Mouse (Mus musculus) brain, adult 2 months (tissue): ENCODE measurements around the gene Gm14226.
"Not testable (repeated sequence)": the region's sequence is repeated elsewhere in the genome, so short reads cannot be mapped to it uniquely, and the experiment has no call there.

Experiments
- DNase-seq: peaks from one replicate; pipeline ENCODE4 v3.0.0; 2011; ENCODE audit warnings: low read depth, low spot score

Gm14226 gene

GRCm38 (mm10) chr2:155047452-155048178 is 29.5 kb downstream of the Gm14226 start:
- DNase-seq = no peak

DNA sequence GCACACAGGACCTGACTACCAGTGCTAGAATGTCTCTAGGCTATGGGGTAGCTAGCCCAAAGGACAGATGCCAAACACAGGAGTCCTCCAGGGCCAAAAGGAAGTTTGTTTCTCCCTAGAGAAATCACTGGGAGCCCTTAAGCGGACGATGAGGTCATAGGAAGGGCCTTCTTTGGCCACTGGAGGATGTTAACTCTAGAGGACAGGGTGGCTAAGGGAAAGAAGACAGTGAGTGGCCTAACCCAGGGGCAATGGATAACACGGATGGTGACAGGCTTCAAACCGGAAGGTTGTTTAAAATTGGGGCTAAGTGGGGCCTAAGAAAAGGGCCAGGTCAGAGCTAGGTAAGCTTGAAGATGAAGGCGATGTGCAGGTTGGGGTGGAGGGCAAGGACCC is 32.0 kb downstream of the Gm14226 start:
- no peak for DNase-seq

GRCm38 (mm10) chr2:155050504-155051236 is 32.6 kb downstream of the Gm14226 start:
- peak; percentile 96 for DNase-seq

- no peak for DNase-seq
These were observed 33.7 kb downstream of the Gm14226 start for GRCm38 (mm10) chr2:155051622-155052351.

GRCm38 (mm10) chr2:155052681-155053080 is 34.6 kb downstream of the Gm14226 start:
- DNase-seq = peak; percentile 76

DNA sequence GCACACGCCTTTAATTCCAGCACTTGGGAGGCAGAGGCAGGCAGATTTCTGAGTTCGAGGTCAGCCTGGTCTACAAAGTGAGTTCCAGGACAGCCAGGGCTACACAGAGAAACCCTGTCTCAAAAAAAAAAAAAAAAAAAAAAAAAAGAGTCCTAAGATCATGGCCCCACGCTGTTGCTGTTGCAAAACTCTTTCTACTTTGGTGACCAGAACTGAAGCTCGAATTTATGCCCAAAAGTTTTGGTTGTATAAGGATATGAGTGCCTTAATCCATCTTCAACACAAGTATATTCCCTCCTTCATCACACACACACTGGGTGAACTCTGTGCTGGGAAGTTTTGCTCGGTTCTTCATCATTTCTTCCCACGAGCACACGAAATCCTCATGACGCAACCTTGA is 35.4 kb downstream of the Gm14226 start:
- DNase-seq = not testable (repeated sequence)

DNA sequence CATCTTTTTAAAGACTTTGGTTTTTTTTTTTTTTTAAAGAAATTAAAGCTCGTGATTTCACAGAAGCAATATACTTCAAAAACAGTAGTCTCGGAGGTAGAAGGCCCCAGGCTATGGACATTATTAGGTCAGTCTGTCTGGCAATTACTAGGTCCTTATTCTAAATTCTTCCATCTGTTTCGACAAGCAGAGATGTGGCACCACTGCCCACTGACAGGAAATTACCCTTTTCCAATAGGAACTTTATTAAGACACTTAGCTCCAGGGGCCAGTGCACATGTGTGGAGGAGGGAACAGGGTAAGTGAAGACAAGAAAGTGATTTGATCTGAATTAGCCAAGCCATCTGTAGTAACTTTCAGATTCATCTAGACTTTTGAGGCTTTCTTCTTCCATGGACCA is 36.6 kb downstream of the Gm14226 start:
- DNase-seq = no peak

- DNase-seq = no peak
These were observed 38.1 kb downstream of the Gm14226 start for GRCm38 (mm10) chr2:155056076-155056578.

DNA sequence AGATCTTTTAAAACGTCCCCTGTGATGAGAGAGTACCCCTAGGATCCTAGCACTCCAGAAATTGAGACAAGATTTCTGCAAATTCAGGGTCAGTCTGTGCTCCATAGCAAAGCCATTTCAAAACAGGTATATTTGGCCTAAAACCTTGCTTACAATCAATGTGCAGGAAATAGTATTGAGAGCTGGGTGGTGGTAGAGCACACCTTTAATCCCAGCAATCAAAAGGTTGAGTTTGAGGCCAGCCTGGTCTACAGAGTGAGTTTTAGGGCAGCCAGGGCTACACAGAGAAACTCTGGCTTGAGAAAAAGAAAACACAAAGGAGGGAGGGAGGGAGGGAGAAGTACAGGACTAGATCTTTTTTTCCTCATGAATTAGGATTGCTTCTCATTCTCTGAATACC is 39.3 kb downstream of the Gm14226 start:
- no peak for DNase-seq

- peak; percentile 67 for DNase-seq
These were observed 53.0 kb downstream of the Gm14226 start for GRCm38 (mm10) chr2:155071027-155071426.

- no peak for DNase-seq
These were observed 54.5 kb downstream of the Gm14226 start for GRCm38 (mm10) chr2:155072353-155073145.

DNA sequence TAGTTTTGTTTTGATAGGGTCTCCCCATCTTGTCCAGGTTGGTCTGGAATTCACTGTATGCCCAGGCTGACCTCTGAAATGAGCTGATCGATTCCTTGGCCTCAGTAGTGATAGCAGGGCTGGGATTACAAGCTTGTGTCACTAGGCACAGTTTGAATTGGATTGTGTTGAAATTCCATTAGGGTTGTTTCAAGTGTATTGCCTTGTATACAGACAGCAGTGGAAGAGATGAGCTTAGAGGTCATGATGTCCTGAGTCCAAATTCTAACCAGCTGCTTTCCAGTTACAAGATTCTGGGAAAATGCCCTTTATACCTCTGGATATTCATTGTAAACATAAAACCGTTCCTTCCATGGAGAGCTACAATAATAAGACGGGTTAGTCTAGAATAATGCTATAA is 55.3 kb downstream of the Gm14226 start:
- no peak for DNase-seq

- DNase-seq = peak; percentile 96
These were observed 56.1 kb downstream of the Gm14226 start, which contains the start of gene Ahcy for GRCm38 (mm10) chr2:155073978-155074765. Gene Ahcy, minus strand, starts transcription at chr2:155074497.

GRCm38 (mm10) chr2:155074766-155075330 is 56.8 kb downstream of the Gm14226 start:
- DNase-seq = peak; percentile 72

GRCm38 (mm10) chr2:155075649-155076048 is 57.6 kb downstream of the Gm14226 start:
- no peak for DNase-seq
